Mouse (Mus musculus) bone marrow, adult 2 months (tissue): Measurements from ENCODE around the gene Trpm3. TPM values are rescaled to one million over a fixed set of nuclear protein-coding genes. Genes with fewer than 3 reads are reported as not detected.
"Not testable (repeated sequence)": the region's sequence is repeated elsewhere in the genome, so short reads cannot be mapped to it uniquely, and the experiment has no call there.

Experiments
- H3K27ac ChIP-seq: fragments of 200-500 bp; 2 replicates; pipeline ENCODE4 v1.5.1; 2012; ENCODE audit warnings: low read depth, mild to moderate bottlenecking, control low read depth, inconsistent platforms, low read length; ENCODE audit not compliant: control insufficient read depth, poor library complexity, insufficient read depth
- H3K4me1 ChIP-seq: fragments of 200-500 bp; 2 replicates; pipeline ENCODE4 v1.6.1; 2011; ENCODE audit warnings: low read length; ENCODE audit not compliant: control insufficient read depth, insufficient read depth
- H3K4me3 ChIP-seq: fragments of 200-500 bp; replicated peaks from 2 replicates; pipeline ENCODE3; 2011; ENCODE audit warnings: mild to moderate bottlenecking, low read depth, low read length, control low read depth; ENCODE audit not compliant: control insufficient read depth
- CTCF ChIP-seq: fragments of 200-500 bp; IDR thresholded peaks from 2 replicates; pipeline ENCODE4 v1.5.1; 2011; ENCODE audit warnings: low read length, control low read depth; ENCODE audit not compliant: control insufficient read depth, insufficient read depth
- POLR2A ChIP-seq: fragments of 200-500 bp; IDR thresholded peaks from 2 replicates; pipeline ENCODE4 v1.6.1; 2011; ENCODE audit warnings: low read depth, mild to moderate bottlenecking, control low read depth, low read length, borderline replicate concordance; ENCODE audit not compliant: control insufficient read depth
- WGBS: fragments of 180-500 bp; shearing (Covaris S2); methylation state at CpG from one replicate; pipeline ENCODE4 v1.1.7; 2018; 5-methylcytosine and 5-hydroxymethylcytosine counted together
- polyA plus RNA-seq: library from polyadenylated mRNA; stranded (reverse); fragments of >200 nt; gene quantifications from 2 replicates; pipeline ENCODE4 v1.2.4, GENCODE M21; 2011; ENCODE audit warnings: low replicate concordance; ENCODE audit not compliant: missing spikeins, insufficient read depth, insufficient read length

Trpm3 gene
- polyA plus RNA-seq, 1 experiment, result 1.8 TPM

DNA sequence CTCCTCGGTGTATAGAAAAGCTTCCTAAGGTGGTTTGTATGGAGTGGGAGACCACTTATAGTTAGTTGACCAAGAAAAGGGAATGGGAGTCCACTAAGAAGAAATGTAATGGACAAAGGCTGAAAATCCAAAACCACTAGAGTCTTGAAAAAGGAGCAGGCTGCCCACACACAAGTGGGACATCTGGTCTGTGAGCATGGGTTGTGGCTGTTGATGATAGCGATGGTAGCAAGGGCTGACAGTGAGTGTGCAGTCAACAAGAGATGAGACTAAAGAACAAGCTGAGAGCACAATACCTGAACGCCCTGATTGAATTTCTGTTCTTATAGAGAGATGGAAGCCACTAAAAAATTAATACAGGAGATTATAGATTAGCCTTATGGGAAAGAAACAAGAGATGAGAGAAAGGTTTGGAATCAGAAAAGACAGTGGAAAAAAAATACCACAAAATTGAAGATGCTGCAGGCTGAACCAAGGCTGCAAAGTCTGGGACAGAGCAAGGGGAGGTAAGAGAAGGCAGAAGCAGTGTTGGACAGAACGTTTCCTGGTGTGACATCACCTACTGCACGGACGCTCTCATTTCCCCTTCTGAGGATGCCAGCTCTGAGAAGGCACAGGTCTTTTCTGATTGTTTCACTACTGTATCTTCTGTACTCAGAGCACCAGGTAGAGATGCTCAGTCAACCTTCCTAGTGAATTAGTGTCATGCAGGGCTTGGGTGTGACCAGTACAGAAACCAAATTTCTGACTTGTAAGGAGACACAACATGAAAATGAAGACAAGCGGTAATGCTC, 710.1 kb downstream of the Trpm3 start:
- no peak overlapping the region for H3K4me3 ChIP-seq
- WGBS, result 61% methylated on average over 7 of the region's 7 CpGs
- no peak overlapping the region for H3K27ac ChIP-seq
- TF ChIP-seq POLR2A (no peak), CTCF (no peak)
- no peaks in the 10 kb centered on the region for H3K4me1 ChIP-seq

DNA sequence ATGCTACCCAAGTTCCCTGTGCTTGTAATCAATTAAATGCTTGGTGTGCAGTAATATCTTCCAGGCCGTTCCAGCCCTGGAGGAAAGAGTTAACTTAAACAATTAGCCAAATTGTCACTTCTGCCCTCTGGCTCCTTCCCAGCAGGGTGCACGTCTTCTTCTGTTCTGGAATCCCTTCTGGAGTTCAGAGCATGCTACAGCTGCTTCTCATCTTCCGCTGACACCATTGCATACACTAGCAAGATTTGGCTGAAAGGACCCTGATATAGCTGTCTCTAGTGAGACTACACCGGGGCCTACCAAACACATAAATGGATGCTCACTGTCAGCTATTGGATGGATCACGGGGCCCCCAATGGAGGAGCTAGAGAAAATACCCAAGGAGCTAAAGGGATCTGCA, 712.6 kb downstream of the Trpm3 start:
- not testable (repeated sequence) for H3K4me1 ChIP-seq, H3K4me3 ChIP-seq, H3K27ac ChIP-seq
- WGBS, result 83% methylated on average over 5 of the region's 5 CpGs

DNA sequence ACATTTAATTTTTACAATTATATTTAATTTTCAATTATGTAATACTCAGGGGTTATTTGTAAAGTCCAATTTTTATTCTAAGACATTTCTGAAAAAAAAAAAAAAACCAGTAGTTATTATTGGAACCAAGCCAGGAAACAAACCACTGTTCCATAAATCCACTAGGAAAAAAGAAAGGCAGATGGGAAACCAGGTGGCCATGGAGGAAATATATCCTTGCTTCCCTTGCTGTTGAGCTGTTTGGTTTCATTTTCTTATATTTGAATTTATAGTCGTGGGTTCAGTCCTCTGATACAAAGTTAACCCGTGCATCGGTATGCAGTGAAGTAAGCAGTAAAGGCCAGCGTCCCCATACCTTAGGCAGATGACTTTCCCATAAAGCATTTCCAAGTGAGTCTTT, 720.8 kb downstream of the Trpm3 start:
- Histone ChIP-seq H3K4me1 (no peaks in the 10 kb centered on the region), H3K4me3 (no peak overlapping the region), H3K27ac (no peak overlapping the region)
- WGBS, result 82% methylated on average over 4 of the region's 4 CpGs
- TF ChIP-seq POLR2A, result no peak
- no peak for TF ChIP-seq CTCF

DNA sequence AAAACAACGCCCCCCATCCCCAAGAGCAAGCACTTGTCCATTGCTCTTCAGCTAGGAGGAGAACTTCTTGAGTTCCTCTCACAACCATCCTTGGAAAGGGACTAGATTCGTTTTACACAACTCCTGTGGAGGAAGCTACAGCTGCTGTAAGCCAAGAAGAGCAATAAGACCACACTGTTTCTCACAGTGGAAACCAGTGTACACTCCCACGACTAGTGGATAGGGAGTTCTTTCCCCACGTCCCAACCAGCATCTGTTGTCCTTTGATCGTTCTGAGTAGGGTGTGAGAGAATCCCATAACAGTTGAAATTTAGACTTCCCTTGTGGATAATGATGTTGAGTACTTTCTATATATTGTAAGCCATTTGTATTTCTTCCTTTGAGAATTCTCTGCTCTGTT, 728.6 kb downstream of the Trpm3 start:
- 72% methylated on average over 5 of the region's 5 CpGs for WGBS
- H3K27ac ChIP-seq, result no peak overlapping the region
- no peak overlapping the region for H3K4me3 ChIP-seq
- no peak for TF ChIP-seq CTCF
- no peak for TF ChIP-seq POLR2A
- no peaks in the 10 kb centered on the region for H3K4me1 ChIP-seq

DNA sequence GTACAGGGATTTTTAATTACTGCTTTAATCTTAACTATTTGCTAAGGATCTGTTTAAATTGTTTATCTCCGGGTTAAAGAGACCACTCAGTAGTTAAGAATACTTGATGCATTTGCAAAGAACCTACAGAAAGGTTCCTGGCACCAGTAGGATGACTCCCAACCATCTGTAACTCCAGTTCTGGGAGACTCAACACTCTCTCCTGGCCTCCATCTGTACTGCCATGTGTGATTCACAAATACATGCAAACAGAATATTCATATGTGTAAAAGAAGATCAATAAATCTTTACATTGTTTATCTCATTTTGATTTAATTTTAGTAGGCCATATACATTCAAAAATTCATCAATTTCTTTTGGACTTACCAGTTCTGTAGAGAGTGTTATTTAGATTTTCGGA, 731.0 kb downstream of the Trpm3 start:
- Histone ChIP-seq H3K4me3 (no peak overlapping the region), H3K4me1 (no peaks in the 10 kb centered on the region), H3K27ac (no peak overlapping the region)
- 63% methylated on average over 2 of the region's 2 CpGs for WGBS
- no peak for TF ChIP-seq CTCF
- no peak for TF ChIP-seq POLR2A

DNA sequence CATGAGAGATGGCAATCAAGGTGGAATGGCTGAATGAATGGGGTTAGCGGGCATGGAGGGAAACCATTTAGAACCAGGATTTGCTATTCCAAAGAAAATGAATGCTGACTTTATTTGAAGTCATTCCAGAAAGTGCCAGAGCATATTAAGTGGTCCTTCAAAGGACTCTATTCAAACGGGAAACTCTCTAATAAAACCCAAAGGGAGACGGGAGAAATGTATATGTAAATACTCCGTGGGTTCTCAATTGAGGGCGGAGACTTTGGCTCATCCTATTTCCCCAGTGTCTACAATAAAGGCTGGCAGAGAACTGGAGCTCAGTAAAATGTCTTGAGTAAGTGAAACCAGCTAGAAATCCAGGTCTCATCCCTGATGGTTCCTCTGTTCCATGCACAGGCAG, 733.6 kb downstream of the Trpm3 start:
- H3K4me3 ChIP-seq, result no peak overlapping the region
- no peak overlapping the region for H3K27ac ChIP-seq
- TF ChIP-seq POLR2A, result no peak
- no peaks in the 10 kb centered on the region for H3K4me1 ChIP-seq
- 68% methylated on average over 5 of the region's 5 CpGs for WGBS

DNA sequence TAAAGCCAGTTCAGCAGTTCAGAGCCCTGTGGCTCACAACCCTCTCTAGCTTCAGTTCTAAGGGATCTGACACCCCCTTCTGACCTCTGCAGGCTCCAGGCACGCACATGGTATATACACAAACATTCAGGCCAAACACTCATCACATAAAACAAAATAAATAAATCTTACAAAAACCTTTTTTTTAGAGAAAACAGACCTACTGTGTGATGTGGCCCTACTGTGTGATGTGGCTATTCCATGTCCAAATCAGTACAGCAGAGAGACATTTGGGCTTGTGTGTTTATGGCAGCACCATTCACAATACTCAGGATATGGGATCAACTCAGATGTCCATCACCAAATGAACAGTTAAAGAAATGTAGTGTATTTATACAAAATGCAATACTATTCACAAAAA, 741.4 kb downstream of the Trpm3 start:
- H3K4me3 ChIP-seq, result no peak overlapping the region
- WGBS, result 76% methylated on average over 1 of the region's 1 CpGs
- no peaks in the 10 kb centered on the region for H3K4me1 ChIP-seq
- no peak overlapping the region for H3K27ac ChIP-seq
- TF ChIP-seq POLR2A (no peak), CTCF (no peak)

DNA sequence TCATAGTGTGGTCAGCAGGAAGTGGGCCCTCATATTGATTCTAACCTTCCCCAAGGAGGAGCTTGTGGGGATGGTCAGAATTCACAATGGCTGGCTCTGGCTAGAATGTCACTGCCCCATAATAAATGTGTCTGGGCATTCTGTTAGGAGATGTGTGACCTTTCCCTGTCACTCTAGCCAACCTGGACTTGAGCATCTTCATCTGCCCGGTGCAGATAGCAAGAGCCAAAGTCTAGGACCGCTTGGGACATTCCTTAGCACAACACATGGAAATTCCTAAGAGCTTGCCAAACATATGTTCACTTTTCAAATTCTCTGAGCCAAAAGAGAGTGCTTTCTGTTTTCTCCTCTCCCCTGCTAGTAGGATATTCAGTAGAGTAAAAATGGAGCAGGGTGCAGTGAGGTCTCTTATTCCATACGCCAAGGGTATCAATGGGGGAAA, 743.8 kb downstream of the Trpm3 start:
- no peak overlapping the region for H3K4me3 ChIP-seq
- WGBS, result 72% methylated on average over 3 of the region's 3 CpGs
- no peaks in the 10 kb centered on the region for H3K4me1 ChIP-seq
- no peak for TF ChIP-seq CTCF
- no peak for TF ChIP-seq POLR2A
- no peak overlapping the region for H3K27ac ChIP-seq

DNA sequence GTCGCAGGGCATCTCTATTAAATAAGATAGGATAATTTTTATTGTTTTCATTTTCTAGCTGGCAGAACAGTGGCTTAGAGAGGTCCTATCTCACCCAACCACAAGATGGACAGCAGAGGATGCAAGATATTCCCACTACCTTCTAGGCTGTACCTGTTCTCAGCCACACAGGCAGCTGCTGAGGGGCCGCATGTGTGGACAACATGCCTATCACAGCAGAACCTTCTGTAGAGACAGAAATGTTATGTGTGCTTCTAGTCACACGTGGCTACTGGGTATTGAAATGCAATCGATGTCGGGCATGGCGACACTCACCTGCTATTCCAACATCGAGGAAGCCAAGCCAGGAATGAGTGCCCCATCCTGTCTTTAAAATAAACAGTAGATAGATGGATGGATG, 744.3 kb downstream of the Trpm3 start:
- no peak overlapping the region for H3K4me3 ChIP-seq
- 71% methylated on average over 7 of the region's 7 CpGs for WGBS
- TF ChIP-seq CTCF, result no peak
- no peak for TF ChIP-seq POLR2A

More for the DNA sequence above, 744.3 kb downstream of the Trpm3 start:
- no peak overlapping the region for H3K27ac ChIP-seq
- no peaks in the 10 kb centered on the region for H3K4me1 ChIP-seq
